Mouse (Mus musculus) spleen, adult 2 months (tissue): Measurements from ENCODE around the gene Atg10.

Experiments
- CTCF ChIP-seq: fragments of 200-500 bp; IDR thresholded peaks from 2 replicates; pipeline ENCODE4 v1.5.1; 2011; ENCODE audit warnings: mild to moderate bottlenecking, inconsistent platforms; ENCODE audit not compliant: insufficient read depth, insufficient read length, insufficient replicate concordance; ENCODE audit errors: extremely low read depth
- POLR2A ChIP-seq: fragments of 200-500 bp; IDR thresholded peaks from 2 replicates; pipeline ENCODE4 v1.6.1; 2011; ENCODE audit warnings: low read depth, low read length, inconsistent platforms

GRCm38 (mm10) chr13:91171205-91171604, 52.6 kb downstream of the Atg10 start:
- TF ChIP-seq CTCF (no peak), POLR2A (no peak)
